Mouse (Mus musculus) kidney, adult 2 months (tissue): Measurements from ENCODE around the gene Efcab2. TPM values are rescaled to one million over a fixed set of nuclear protein-coding genes. Genes with fewer than 3 reads are reported as not detected.

Experiments
- DNase-seq: peaks from one replicate; pipeline ENCODE4 v3.0.0; 2021
- H3K27ac ChIP-seq: fragments of 200-500 bp; 2 replicates; pipeline ENCODE4 v1.5.1; 2012; ENCODE audit warnings: low read depth, low read length, control low read depth, inconsistent platforms; ENCODE audit not compliant: insufficient read depth
- H3K27me3 ChIP-seq: fragments of 200-500 bp; replicated peaks from 2 replicates; pipeline ENCODE4 v1.6.1; 2012; ENCODE audit warnings: mild to moderate bottlenecking, moderate library complexity, low read length, inconsistent platforms; ENCODE audit not compliant: control insufficient read depth, insufficient read depth
- H3K36me3 ChIP-seq: fragments of 200-500 bp; 2 replicates; pipeline ENCODE4 v1.6.1; 2012; ENCODE audit warnings: mild to moderate bottlenecking, moderate library complexity, low read length, inconsistent platforms; ENCODE audit not compliant: control insufficient read depth, insufficient read depth
- H3K4me1 ChIP-seq: fragments of 200-500 bp; 2 replicates; pipeline ENCODE4 v1.6.1; 2011; ENCODE audit warnings: low read length; ENCODE audit not compliant: control insufficient read depth, insufficient read depth
- H3K4me3 ChIP-seq: fragments of 200-500 bp; 2 replicates; pipeline ENCODE4 v1.5.1; 2011; ENCODE audit warnings: mild to moderate bottlenecking, low read depth, low read length, control low read depth; ENCODE audit not compliant: insufficient read depth
- CTCF ChIP-seq: fragments of 200-500 bp; conservative IDR thresholded peaks from 2 replicates; pipeline ENCODE4 v1.5.1; 2011; ENCODE audit warnings: low read depth, mild to moderate bottlenecking, control low read depth, low read length, moderate library complexity, mixed read lengths; ENCODE audit not compliant: insufficient read depth, insufficient read length
- POLR2A ChIP-seq: fragments of 200-500 bp; IDR thresholded peaks from one replicate; pipeline ENCODE4 v1.6.1; 2011; ENCODE audit warnings: low read depth, low read length, control low read depth
- WGBS: fragments of 180-500 bp; shearing (Covaris S2); methylation state at CpG from one replicate; pipeline ENCODE4 v1.1.7; 2018; 5-methylcytosine and 5-hydroxymethylcytosine counted together
- polyA plus RNA-seq: library from polyadenylated mRNA; depleted of rRNA; stranded (reverse); fragments of >200 nt; gene quantifications from 2 replicates; pipeline ENCODE4 v1.2.3, GENCODE M21; 2012

Efcab2 gene
- polyA plus RNA-seq, 1 experiment: 1.6 TPM

- H3K4me1 ChIP-seq: peaks cover 2% of the 10 kb centered on the region; the same call in 1 of the 2 replicates
- no peaks in the 10 kb centered on the region for H3K27me3 ChIP-seq
- H3K36me3 ChIP-seq: no peaks in the 10 kb centered on the region
- peak; percentile 97 for DNase-seq
- 3% methylated on average over 36 of the region's 36 CpGs for WGBS
- peak overlapping the region; percentile 96 for H3K27ac ChIP-seq
- no peak for TF ChIP-seq CTCF
- peak; percentile 59 for TF ChIP-seq POLR2A
- H3K4me3 ChIP-seq: peak overlapping the region; percentile 72
Measured at GRCm38 (mm10) chr1:178368548-178369271, 37.2 kb upstream of the Efcab2 start.

- DNase-seq: peak; percentile 80
- Histone ChIP-seq H3K4me1 (peaks cover 2% of the 10 kb centered on the region; the same call in 1 of the 2 replicates), H3K36me3 (no peaks in the 10 kb centered on the region), H3K27me3 (no peaks in the 10 kb centered on the region), H3K27ac (peak overlapping the region; percentile 96), H3K4me3 (peak overlapping the region; percentile 72)
- 2% methylated on average over 11 of the region's 11 CpGs for WGBS
- TF ChIP-seq POLR2A (no peak), CTCF (no peak)
Measured at GRCm38 (mm10) chr1:178369272-178369651, 36.6 kb upstream of the Efcab2 start.

GRCm38 (mm10) chr1:178372681-178373080 lies 33.2 kb upstream of the Efcab2 start:
- no peak overlapping the region for H3K27ac ChIP-seq
- WGBS: 88% methylated on average over 4 of the region's 4 CpGs
- H3K27me3 ChIP-seq: no peaks in the 10 kb centered on the region
- H3K36me3 ChIP-seq: no peaks in the 10 kb centered on the region
- no peak for DNase-seq
- no peak overlapping the region for H3K4me3 ChIP-seq
- no peak for TF ChIP-seq CTCF
- TF ChIP-seq POLR2A: no peak
- H3K4me1 ChIP-seq: peaks cover 2% of the 10 kb centered on the region; the same call in 1 of the 2 replicates

- Histone ChIP-seq H3K27me3 (no peaks in the 10 kb centered on the region), H3K27ac (no peak overlapping the region), H3K36me3 (no peaks in the 10 kb centered on the region), H3K4me3 (no peak overlapping the region), H3K4me1 (no peaks in the 10 kb centered on the region)
- DNase-seq: no peak
- TF ChIP-seq CTCF (no peak), POLR2A (no peak)
Measured at GRCm38 (mm10) chr1:178375381-178375780, 30.5 kb upstream of the Efcab2 start.

GRCm38 (mm10) chr1:178376061-178376460 lies 29.8 kb upstream of the Efcab2 start:
- H3K4me3 ChIP-seq: no peak overlapping the region
- no peaks in the 10 kb centered on the region for H3K4me1 ChIP-seq
- no peak for DNase-seq
- H3K27ac ChIP-seq: no peak overlapping the region
- 91% methylated on average over 2 of the region's 2 CpGs for WGBS
- TF ChIP-seq POLR2A (no peak), CTCF (no peak)
- H3K36me3 ChIP-seq: no peaks in the 10 kb centered on the region
- H3K27me3 ChIP-seq: no peaks in the 10 kb centered on the region

- Histone ChIP-seq H3K36me3 (no peaks in the 10 kb centered on the region), H3K27ac (no peak overlapping the region), H3K27me3 (no peaks in the 10 kb centered on the region), H3K4me1 (no peaks in the 10 kb centered on the region), H3K4me3 (no peak overlapping the region)
- whole genome bisulfite sequencing: 64% methylated on average over 2 of the region's 2 CpGs
- TF ChIP-seq CTCF: no peak
- no peak for TF ChIP-seq POLR2A
- peak; percentile 25 for DNase-seq
Measured at GRCm38 (mm10) chr1:178376907-178377306, 29.0 kb upstream of the Efcab2 start.

- Histone ChIP-seq H3K4me3 (no peak overlapping the region), H3K36me3 (no peaks in the 10 kb centered on the region), H3K27me3 (no peaks in the 10 kb centered on the region), H3K27ac (no peak overlapping the region), H3K4me1 (no peaks in the 10 kb centered on the region)
- 82% methylated on average over 3 of the region's 3 CpGs for WGBS
- DNase-seq: no peak
- TF ChIP-seq CTCF: no peak
- no peak for TF ChIP-seq POLR2A
Measured at GRCm38 (mm10) chr1:178378115-178378514, 27.8 kb upstream of the Efcab2 start.
